Mouse (Mus musculus): ENCODE results near the gene Mxra8.

The Mxra8 gene

DNA sequence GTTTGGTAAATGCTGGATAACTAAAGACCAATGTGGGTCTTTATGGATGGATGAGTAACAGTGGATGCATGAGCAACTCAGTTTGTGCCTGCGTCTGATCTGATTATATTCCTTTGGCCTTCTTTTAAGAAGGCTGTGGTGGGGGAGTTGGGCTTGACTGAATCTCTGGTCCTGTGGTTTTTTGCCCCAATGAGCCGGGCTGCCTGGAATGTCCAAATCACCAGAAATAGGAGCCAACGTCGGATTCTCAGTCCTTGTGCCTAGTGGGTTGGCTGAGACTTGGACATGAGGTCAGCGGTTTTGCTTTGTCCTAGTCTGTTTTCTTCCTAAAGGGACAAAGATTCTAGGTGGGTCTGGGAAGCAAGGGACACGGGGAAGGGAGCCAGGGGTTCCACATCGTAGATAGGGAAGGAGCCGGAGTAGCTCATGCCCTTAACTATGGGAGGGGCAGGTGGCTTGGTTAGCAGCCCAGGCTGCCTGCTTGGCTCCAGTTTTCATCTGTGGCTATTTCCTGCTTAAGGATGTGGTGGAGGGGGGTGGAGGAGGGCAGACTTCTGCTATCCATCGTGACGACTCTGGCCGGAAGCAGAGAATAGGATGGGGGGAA, 2.0 kb upstream of the Mxra8 start:
- DNase-seq (ENCODE audit: low read depth, low spot score) = no peak

DNA sequence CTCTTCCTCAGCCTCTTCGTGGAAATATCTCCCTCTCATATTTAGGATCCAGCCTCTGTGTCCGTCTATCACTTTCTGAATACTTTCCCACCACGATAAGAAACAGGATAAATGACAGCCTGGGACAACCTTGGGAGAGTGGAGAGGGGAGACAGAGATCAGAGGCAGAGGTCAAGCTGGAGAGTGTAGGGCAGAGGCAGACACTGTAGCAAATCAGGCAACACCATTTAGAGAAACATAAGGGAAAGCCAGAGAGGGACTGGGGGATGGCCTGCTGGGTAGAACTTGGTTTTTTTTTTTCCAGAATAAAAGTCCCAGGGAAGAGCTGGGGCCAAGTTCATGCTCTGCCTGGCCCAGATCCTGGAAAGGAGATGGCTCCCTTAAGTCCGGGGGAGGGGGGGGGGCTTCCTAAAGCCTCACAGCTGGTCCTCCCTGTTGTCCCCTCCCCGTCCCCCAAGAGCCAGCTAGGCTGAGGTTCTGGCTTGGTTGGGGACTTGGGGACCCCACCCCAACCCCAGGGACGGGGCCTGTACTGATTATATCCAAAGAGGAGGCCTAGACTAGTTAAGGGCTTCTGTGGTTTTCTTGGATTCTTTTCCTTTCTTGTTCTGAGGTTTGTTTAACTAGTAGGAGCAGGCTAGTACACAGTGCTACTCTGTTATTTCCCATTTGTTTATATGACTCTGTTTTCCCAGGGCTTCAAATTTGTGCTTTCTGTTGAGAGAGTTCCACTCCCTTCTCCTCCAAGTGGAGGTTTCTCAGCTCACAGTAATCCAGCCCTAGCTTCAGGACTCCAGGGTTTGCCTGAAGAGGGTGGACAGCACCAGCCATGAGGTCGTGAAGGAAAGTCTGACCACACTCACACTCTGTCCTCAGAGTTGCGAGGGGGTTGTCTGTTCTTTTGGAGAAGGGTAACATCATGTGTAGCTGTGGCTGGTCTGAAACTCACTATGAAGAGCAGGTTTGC, 1.0 kb upstream of the Mxra8 start:
- DNase-seq (ENCODE audit: low read depth, low spot score) = no peak

DNA sequence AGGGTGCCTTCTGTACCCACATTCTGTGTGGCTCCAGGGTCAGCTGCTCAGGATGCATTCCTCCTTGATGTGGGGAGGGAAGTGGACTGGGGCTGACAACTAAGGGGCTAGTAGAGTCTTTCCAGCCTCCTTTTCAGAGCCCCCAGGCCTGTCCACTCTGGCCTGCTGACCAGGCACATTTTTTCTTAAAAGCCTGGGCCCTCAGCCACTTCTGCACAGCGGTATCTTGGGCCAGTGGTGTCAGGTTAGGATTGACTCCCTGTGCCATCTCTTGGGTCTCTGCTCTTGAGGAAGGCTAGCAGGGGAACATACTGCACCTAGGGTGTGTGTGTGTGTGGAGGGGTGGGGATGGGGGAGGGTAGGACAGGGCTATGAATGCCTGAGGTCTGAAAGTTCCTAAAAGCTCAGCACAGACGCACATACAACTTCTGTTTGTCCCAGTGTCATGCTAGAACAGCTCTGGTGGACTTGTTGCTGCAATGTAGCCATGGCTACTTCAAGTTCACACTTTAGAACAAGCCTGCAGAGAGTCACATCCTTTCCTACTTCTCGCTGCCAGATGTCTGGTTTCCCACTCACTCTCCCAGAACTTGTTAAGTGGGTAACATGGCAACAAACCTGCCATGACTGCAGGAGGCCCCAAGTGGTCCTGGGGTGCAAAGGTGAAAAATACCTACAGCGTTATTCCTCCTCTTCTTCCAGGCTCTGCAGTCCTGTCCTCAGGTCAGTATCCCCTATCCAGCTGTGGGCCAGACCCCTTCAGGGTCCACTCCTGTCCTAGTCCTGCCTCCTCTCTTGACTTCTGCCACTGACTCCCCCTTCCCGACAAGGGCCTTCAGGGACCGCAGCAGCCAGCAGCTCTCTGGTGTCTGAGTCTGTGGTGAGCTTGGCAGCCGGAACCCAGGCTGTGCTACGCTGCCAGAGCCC, 859 bp downstream of the Mxra8 start:
- no peak for DNase-seq (ENCODE audit: low read depth, low spot score)

DNA sequence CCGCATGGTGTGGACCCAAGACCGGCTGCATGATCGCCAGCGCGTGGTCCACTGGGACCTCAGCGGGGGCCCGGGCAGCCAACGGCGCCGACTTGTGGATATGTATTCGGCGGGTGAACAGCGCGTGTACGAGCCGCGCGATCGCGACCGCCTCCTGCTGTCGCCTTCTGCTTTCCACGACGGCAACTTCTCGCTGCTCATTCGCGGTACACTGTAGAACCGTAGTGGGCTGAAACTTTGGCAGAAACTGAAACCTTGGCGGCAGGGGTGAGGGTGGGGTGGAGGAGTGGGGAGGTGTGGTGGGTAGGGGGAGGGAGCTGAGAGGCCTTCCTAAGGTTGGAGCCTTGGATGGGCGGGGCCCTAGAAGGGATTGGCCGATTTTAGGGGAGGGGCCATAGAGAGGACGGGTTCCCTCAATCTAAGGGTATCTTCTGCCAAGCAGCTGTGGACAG, 1.5 kb downstream of the Mxra8 start:
- DNase-seq (ENCODE audit: low read depth, low spot score) = peak; percentile 97

DNA sequence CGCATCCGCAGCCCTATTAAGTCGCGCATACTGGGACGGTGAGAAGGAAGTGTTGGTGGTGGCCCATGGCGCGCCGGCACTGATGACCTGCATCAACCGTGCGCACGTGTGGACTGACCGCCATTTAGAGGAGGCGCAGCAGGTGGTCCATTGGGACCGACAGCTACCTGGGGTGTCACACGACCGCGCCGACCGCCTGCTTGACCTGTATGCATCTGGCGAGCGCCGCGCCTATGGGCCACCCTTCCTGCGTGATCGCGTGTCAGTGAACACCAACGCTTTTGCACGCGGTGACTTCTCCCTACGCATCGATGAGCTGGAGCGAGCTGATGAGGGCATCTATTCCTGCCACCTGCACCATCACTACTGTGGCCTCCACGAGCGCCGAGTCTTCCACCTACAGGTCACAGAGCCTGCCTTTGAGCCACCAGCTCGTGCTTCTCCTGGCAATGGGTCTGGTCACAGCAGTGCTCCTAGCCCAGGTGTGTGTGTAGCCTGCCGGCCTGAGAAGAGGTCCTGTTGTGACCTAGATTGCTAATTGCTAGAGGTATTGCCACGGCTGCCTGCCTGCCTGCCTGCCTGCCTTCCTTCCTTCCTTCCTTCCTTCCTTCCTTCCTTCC, 2.3 kb downstream of the Mxra8 start:
- no peak for DNase-seq (ENCODE audit: low read depth, low spot score)

DNA sequence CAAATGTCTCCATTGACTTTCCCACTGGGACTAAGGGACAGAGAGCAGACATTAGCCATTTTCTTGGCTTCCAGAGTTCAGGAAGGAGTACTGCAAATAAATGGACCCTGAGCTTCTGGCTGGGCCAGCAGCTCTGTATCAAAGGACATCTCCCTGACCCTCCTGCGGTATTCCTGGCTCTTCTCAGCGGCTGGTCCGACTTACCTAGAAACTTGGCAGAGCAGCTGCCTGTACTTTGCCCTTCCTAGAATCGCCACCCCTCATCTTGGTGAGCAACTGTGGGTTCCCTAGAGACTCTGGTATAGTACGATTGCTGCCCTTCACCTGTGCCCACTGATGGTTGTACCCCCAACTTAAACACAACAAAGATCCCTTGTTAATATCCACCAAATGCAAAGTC, 3.8 kb downstream of the Mxra8 start:
- no peak for DNase-seq (ENCODE audit: low read depth, low spot score)

DNA sequence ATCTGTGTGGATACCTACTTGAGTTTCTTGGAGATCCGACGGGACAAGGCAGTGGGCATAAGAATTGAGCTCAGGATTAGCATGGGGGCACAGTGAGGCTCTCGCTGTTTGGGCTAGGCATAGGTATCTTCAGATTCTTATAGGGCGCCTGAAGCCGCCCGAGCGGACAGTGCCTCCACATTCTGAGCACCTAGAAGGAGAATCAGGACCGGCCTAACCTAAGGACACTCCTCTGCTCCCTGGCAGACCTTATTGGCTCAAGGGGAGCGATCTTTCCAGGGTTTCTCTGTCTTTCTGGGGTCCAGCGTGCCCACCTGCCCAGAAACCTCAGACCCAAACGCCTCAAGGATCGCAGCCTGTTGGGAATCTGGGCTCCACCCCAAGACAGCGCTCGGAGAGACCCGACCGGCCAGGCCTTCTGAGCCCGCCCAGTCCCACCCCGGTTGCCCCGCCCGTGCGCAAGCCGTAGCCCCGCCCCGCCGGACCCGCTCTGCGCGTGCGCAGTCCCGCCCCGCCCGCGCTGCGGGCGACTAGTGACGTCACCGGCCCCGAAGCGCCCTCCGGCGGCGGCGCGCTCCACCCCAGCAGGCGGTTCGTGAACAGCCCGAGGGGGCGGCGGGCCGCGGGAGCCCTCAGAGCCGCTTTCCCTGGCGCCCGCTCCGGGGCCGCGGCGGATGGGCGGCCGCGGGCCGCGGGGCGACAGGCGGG, 7.5 kb downstream of the Mxra8 start, which contains the start of gene Dvl1:
Gene Dvl1, plus strand, starts transcription at position 532 of the 708 bp plus-strand sequence.
- DNase-seq (ENCODE audit: low read depth, low spot score) = peak; percentile 94

DNA sequence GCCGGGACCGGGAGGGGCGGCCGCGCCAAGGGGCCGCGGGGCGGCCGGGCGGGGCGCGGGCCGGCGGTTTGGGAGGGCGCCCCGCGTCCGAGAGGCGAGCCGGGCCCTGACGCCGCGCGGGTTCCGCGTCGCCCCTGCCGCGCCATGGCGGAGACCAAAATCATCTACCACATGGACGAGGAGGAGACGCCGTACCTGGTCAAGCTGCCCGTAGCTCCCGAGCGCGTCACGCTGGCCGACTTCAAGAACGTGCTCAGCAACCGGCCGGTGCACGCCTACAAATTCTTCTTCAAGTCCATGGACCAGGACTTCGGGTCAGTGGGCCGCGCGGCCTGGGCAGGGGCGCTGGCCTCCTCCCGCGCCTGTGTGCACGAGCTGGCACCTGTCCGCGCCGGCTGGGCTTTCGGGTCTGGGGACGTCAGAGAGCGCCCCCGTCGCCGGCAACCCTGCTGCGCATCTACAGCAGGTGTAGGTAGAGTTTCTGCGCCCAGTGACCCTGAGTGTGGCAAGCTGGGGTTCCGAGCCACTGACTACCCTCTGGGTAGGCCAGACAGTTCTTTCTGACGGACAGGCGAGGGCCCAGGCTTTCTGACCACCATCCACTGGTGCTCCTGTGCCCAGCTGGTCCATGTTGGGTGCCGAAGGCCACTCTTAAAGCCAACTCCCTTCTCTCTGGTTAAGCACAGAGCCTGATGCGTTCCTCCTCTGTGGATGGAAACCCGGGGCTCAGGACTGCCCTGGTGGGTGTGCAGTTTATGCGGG, 8.3 kb downstream of the Mxra8 start:
- peak; percentile 73 for DNase-seq (ENCODE audit: low read depth, low spot score)

DNA sequence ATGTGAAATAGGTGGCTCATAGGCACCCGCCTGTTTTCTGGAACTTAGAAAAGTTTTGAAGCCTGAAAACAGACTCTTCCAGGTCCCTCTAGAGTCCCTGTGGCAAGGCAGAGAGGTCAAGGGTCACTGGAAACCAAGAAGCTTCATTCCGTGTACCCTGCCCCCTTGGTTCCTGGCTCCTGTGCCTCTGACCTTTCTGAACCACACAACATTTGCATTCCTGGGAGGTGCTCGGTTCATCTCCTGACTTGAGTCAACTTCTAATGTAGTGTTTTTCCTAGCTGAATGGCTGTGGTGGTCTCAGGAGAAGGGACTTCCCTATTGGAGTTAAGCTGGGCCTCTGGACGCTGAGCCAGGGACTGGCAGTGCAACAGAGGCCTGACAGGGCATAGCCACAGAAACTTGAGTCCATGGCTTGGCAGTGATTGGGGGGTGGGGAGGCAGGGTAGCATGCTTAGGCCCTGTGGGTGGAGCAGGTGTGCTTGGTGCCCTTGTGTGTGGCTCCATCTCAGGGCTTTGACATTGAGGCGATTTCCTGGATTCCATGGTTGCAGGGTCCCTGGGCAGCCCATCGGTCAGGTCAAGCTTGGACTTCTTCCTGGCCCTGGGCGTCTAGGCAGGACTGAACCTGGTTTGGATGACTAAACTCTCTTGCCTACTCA, 9.1 kb downstream of the Mxra8 start:
- no peak for DNase-seq (ENCODE audit: low read depth, low spot score)

DNA sequence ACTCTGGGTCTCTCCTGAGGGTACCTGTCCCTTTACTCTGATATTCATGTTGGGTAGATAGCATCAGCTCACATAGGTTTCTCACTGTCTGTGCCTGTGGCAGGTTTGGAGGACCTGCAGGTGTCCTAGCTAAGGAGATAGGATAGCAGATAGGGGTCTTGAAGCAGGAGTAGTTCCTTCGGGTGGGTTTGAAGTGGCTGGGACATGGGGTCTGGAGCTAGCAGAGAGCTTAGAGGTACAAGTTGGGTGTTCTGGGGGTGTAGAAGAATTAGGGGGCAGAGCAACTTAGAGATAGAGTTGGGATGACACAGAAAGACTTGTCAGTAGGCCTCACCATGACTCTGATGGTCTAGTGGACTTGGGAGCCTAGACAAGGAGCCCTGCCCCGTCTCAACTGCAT, 9.9 kb downstream of the Mxra8 start:
- no peak for DNase-seq (ENCODE audit: low read depth, low spot score)

DNA sequence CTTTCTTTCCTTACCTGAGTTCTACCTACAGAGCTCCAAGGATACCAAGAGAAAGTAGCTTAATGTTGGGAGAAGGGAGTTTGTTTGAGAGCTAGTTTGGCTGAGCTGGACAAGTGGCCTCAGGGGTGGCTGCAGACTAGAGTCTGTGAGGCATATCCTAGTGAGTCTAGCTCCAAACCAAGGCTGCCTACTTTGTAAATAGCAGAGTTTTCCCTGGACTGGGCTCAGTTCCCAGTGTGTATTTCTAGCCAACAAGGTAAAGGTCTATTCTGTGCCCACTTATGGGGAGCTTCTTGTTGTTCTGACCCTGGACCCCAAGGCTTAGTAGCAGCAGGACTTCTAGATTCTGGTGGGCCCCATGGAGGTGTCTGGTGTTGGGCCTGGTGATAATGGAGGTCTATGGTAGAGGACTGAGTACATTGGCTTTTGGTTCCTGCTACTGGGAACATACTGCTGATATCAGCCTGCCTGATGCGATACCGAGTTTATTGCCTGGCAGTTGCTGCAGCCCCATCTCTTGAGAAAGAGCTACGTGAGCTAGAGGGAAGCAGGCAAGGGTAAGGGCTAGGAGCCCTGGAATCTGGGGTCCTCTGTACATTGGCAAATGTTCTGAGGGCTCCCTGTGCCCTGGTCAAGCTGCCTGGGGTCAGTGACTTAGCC, 10.4 kb downstream of the Mxra8 start:
- no peak for DNase-seq (ENCODE audit: low read depth, low spot score)

DNA sequence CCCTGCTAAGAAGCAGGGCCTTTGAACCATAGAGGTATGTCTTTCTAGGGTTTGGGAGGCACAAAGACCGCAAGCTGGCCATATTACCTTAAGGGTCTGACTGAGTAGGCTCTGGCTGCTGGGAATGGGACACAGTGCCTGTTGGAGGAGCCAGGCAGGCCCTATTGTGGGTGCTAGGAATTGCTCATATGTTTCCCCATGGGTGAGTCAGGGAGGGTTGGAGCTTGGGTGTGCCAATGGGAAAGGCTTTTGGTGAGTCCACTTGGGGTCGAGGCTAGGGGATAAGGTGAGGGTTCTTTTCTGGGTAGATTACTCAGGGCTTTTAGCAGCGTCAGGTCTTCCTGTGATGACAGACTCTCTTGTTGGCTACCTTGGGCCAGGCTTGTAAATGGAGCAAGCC, 11.9 kb downstream of the Mxra8 start:
- no peak for DNase-seq (ENCODE audit: low read depth, low spot score)

DNA sequence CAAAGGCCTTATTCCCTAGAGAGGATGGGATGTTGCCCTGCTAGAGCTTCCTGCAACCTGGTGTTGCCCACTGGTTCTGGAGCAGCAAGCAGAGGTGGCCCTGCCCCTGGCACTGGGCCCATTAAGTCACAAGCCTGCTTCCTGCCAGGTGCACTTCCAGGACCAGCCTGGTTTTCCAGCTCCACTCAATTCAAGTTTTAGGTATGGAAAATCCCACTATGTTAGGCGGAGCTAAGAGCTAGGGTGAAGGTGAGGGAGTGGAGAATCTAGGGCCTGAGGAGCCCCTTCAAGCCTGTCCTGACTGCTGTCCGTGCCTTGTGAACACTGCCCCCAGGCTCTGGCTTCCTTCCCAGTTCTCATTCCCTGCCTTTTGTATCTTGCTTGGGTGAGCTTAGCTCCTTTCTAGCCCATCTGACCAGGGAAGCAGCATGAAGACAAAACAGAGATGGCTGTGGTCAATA, 12.5 kb downstream of the Mxra8 start:
- DNase-seq (ENCODE audit: low read depth, low spot score) = no peak

DNA sequence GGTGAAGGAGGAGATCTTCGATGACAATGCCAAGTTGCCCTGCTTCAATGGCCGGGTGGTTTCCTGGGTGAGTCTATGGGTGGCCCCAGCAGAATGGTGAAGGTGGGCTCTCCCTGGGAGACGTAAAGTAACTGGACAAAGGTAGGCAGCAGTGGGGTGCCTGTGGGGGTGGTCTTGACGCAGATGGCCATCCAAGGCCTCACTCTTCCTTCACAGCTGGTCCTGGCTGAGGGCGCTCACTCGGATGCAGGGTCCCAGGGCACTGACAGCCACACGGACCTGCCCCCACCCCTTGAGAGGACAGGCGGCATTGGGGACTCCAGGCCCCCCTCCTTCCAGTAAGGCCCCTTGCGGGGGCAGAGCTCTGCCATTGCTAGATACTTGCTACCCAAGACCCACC, 13.9 kb downstream of the Mxra8 start:
- DNase-seq (ENCODE audit: low read depth, low spot score) = no peak

DNA sequence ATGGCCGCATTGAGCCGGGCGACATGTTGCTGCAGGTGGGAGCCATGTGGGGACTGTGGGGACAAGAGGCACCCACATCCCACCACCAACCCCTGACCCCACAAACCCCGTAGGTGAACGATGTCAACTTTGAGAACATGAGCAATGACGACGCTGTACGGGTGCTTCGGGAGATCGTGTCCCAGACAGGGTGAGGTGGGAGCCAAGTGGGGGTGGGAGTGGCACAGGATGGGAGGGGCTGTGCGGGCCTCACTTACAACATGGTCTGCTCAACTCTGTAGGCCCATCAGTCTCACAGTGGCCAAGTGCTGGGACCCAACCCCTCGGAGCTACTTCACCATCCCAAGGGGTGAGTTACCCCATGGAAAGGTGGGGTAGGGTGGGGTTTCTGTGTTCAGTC, 15.5 kb downstream of the Mxra8 start:
- no peak for DNase-seq (ENCODE audit: low read depth, low spot score)

DNA sequence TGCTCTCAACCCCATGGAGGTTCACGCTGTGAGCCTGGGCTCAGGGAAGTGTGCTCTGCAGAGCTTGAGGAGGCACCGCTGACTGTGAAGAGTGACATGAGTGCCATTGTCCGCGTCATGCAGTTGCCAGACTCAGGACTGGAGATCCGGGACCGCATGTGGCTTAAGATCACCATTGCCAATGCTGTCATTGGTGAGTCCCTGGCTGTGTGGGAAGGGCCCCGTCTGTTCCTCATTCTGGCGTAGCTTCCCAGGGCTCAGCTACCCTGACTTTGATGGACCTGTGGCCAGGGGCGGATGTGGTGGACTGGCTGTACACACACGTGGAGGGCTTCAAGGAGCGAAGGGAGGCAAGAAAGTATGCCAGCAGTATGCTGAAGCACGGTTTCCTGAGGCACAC, 16.6 kb downstream of the Mxra8 start:
- no peak for DNase-seq (ENCODE audit: low read depth, low spot score)

DNA sequence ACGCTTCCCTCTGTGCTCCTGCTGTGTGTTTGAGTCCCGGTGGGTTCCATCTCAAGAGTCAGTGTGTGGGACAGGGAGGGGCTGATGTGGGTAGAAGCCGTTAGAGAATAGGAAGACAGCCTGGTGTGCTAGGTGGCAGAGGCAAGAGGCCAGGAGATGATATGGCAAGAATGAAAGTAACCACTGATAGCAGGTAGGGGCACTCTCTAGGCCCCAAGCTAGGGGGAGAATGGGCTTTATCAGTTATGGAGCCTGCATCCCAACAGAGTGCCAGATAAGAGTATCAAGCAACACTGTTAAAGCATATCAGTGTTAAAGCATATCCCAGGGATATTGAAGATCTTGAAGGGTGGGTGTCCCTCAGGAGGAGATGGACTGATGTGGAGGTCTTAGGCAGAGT, 17.4 kb downstream of the Mxra8 start:
- DNase-seq (ENCODE audit: low read depth, low spot score) = no peak

DNA sequence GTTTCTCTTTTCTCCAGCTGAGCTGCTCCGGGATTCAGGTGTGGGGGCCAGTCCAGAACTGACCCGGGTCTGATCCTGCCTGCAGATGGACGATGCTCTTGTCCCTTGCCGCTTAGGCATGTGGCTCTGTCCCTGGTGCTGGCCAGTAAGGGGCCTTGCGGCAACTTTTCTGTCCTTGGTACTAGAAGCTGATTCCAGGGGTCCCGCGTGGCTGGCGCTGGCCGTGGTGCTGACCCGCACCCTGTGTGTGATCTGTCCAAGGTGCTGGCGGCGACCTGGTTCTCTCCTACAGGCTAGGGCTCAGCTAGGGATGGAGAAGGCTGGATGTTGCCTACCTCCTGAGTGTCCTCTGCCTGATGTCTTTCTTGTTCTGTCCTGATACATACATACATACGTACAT, 19.8 kb downstream of the Mxra8 start:
- DNase-seq (ENCODE audit: low read depth, low spot score) = no peak

DNA sequence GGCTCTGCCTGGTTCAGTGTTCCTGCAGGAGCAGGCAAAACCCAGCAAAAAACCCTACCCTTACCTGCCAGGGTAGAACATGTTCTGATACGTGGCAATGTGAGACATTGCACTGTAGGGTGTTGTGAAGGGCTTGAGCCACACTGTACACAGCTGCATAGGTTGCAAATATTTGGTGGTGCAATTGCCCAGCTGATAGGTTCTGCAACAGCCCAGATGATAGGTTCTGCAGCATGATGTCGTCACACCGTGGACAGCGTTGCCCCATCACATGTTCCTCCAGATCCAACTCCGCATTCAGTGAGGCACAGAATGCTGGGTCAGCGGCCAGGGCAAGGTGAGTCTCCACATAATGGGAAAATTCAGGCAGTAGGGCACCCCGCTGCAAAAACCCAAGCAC, 22.3 kb downstream of the Mxra8 start:
- DNase-seq (ENCODE audit: low read depth, low spot score) = no peak

Data from A20 (cell line).